Mouse (Mus musculus) lung, postnatal 4 days (tissue): ENCODE measurements around the gene Xylt1.
A peak's percentile ranks its signal among the peaks of the same experiment; 100 is the strongest.

Experiments used
- DNase-seq, 2 experiments: peaks; one replicate each; pipeline ENCODE4 v3.0.0; 2021

Gene Xylt1

GRCm38 (mm10) chr7:117566833-117567232 is 186.1 kb downstream of the Xylt1 start:
- no peak for DNase-seq

DNA sequence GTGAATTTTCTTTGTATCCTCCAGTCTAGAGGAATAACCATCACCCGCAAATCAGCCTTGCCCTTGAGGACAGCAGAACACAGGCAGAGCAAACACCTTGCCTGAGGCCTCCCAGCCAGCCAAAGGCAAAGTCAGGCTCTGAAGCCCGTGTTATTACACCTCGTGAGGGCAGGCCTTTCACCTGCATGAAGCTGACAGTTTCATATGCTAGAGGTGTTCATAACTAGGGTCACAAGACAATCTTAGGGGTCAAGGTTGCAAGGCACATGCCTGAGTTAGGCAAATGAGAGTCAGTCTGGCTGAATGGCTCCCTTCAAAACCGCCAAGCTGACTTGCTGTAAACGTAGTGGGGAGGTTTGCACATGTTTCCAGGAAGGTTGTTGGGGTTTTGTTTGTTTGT is 186.5 kb downstream of the Xylt1 start:
- DNase-seq: no peak

- no peak for DNase-seq
Observed at GRCm38 (mm10) chr7:117567653-117568340, 187.0 kb downstream of the Xylt1 start.

DNA sequence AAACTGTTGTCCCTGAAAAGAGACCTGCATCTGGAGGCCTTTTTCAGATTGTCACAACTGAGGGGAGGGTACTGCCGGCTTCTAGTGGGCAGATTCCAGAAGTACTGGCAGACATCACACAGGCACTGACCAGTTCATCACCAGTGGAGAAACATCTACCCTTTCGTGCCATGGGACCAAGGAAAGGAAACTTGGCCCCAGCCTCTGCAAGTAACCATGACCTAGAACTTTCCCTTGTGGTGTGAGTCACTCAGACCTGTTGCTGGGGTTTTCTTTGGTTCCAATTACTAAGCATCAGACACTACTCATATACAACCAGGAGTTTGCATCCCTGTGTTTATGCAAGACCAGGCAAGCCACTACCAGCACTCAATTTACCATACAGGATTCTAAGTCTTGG is 190.4 kb downstream of the Xylt1 start:
- no peak for DNase-seq

- no peak for DNase-seq
Observed at GRCm38 (mm10) chr7:117571713-117572112, 190.9 kb downstream of the Xylt1 start.

- DNase-seq: no peak
Observed at GRCm38 (mm10) chr7:117573170-117573569, 192.4 kb downstream of the Xylt1 start.

GRCm38 (mm10) chr7:117575417-117575816 is 194.6 kb downstream of the Xylt1 start:
- DNase-seq: no peak

GRCm38 (mm10) chr7:117577035-117577434 is 196.3 kb downstream of the Xylt1 start:
- DNase-seq: no peak

GRCm38 (mm10) chr7:117585164-117585563 is 204.4 kb downstream of the Xylt1 start:
- DNase-seq: no peak

GRCm38 (mm10) chr7:117586811-117587210 is 206.0 kb downstream of the Xylt1 start:
- no peak for DNase-seq

GRCm38 (mm10) chr7:117587234-117587929 is 206.6 kb downstream of the Xylt1 start:
- no peak for DNase-seq

DNA sequence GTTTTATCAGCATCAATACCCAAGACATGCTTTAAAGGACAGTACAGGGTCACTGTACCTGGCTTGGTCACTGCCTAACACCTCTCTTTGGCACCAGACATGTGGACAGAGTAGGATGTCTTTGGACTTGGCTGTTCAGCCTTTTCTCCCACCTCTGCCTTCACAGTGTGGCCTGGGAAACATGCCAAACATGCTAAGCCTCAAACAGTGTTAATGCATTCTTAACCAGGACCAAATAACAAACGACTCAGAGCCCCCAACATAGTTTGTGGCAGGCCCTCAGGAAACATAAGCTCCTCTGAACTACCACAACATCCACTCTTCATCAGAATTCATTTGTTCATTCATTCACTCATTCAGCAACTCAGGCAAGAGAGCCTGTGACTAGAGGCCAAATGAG is 207.6 kb downstream of the Xylt1 start:
- no peak for DNase-seq

- no peak for DNase-seq
Observed at GRCm38 (mm10) chr7:117589359-117589758, 208.6 kb downstream of the Xylt1 start.

DNA sequence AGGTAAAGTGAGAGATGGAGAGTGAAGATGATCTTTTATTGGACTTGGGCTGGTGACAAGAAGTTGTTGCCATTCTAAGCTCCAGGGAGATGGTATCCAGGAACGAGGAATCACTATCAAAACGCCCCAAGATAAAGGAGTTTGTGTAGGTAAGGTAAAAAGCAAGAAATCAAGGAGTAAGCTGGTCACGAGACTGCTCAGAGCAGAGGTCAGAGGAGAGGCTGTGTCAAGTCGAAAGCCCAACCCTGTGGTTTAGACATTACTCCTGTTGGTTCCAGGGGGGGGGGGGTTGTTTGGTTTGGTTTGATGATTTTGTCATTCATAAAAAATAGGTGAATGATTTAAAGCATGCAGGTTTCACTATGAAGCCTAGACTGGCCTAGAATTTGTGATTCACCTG is 209.0 kb downstream of the Xylt1 start:
- DNase-seq: no peak

GRCm38 (mm10) chr7:117594191-117594590 is 213.4 kb downstream of the Xylt1 start:
- DNase-seq: no peak

GRCm38 (mm10) chr7:117595029-117595695 is 214.4 kb downstream of the Xylt1 start:
- no peak for DNase-seq

DNA sequence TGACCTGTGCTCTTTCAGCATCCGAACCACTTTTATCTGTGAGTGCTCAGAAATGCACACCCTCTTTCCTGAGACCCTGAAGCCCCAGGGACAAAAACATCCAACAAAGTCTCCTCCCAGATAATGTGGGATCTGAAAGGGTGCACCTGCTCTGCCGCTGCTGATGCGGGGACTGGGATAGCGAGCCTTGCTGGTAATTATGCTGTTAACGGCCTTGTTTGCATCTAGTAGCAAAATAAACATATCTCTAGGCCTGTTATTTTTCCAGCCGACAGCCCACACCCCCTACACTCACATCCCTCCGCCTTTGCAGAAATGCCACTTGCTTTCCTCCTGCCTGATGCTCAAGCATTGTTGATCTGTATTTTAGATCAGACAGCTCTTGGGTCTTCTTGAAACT is 219.7 kb downstream of the Xylt1 start:
- DNase-seq: no peak

DNA sequence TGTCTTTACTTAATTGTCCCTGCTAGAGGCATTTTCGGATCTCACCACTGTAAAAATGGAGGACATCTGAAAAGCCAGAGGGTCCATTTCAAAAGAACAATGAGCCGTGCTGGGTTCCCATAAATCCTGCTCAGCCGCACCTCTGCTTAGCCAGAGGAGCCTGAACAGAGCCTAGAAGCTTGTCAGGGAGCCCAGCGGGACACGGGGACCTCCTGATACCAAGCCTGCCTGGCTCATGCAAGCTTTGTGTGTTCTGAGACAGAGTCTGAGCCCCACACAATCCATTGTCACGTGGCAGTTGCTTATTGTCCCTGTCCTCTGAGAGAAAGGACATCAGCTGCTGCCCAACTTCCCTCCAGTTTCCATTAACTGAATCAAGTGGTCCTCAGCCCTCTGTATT is 229.7 kb downstream of the Xylt1 start:
- no peak for DNase-seq

- DNase-seq: peak in 1 of 2 experiments; percentile 12
Observed at GRCm38 (mm10) chr7:117612788-117613473, 232.2 kb downstream of the Xylt1 start.

GRCm38 (mm10) chr7:117613796-117614195 is 233.0 kb downstream of the Xylt1 start:
- DNase-seq: no peak

DNA sequence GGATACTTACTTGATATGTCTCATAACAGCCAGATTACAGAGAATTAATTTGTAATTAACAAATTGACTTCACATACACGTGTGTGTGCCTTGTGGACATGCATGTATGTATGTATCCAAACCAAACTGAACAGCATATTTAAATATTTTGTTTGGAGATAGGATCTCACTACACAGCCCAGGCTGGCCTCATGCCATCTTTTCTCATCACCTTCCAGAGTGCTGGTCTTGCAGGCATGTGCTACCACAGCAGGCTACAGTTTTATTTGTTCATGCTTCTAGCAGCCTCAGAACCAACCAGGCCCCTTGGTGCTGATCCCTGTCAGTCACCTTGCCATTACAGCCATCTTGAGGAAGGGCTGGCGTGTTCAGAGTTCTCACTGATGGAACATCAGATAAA is 233.6 kb downstream of the Xylt1 start:
- DNase-seq: no peak

- no peak for DNase-seq
Observed at GRCm38 (mm10) chr7:117614851-117615250, 234.1 kb downstream of the Xylt1 start.

DNA sequence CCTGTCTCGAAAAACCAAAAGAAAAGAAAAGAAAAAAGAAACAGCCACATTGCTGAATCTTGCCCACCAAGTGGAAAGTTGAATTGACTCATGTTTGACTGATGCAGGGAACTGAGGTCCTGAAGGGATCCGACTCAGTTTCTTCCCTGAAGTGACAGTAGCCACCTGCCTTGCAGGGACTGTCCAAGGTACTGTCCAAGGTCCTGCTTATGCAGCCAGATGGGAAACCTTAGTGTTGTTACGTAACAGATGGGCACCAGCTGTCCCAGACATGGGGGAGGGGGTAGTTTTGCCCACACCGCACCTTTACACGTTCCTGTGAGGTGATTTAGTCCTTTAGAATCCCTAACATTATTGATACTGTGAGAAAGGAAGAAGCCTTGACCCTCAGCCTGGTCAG is 235.5 kb downstream of the Xylt1 start:
- DNase-seq: no peak
